Mouse (Mus musculus): ENCODE measurements around the gene Dtwd1.
"Not testable (repeated sequence)": the region's sequence is repeated elsewhere in the genome, so short reads cannot be mapped to it uniquely, and the experiment has no call there.

The Dtwd1 gene

DNA sequence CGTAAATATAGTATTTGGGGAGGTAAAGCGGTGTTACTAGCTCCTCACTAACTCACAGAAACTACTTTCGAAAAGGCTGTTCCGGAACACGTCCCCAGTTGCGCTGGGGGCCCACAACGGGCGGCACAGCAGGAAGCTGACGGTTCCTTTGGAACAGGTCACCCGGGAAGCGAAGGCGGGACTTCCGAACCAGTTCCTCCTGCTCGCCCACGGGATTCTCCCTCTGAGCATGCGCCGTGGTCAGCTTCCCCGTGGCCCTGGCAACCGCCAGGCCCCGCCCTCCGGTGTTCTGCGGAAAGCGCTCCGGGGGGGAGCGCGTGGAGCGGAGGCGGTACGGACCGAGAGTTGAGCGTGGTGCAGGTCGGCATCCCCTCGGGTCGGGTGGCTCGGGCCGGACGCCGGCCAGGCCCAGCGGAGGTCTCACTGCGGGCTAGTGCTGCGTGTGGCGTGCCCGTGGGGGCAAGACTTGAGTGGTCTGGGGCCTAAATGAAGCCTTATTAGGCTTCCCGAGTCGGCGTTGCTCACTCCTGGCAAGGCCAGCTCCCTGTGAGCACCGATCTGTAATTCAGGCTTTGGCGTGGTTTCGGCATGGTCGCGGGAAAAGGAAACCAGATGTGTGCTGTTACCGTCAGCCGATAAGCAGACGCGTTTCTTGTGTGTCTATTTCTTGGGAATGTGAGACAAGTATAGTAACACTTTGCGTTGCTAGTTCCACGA lies at the start of gene Dtwd1, which contains the start of gene Fam227b:
Gene Dtwd1 (plus strand): TSS at position 287 of the 717 bp plus-strand sequence.
Gene Fam227b (minus strand): TSS at position 150 of the 717 bp plus-strand sequence.
- DNase-seq: peak; percentile 99

DNA sequence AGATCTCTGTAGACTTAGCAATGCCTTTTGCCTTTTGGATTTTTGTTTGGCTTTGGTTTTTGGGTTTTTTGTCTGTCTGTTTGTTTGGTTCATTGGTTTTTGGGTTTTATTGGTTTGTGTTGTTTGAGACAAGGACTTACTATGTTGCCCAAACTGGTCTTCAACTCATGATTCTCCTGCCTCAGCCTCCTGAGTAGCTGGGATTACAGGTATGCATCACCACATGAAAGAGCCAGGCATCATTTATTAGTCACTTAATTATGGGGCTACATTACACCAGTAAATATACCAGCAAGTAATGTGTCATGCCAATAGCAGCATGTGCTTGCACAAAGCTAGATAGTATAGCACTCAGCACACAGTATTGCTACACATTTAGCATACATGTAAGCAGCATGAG lies 4.2 kb upstream of the Dtwd1 start:
- no peak for DNase-seq

DNA sequence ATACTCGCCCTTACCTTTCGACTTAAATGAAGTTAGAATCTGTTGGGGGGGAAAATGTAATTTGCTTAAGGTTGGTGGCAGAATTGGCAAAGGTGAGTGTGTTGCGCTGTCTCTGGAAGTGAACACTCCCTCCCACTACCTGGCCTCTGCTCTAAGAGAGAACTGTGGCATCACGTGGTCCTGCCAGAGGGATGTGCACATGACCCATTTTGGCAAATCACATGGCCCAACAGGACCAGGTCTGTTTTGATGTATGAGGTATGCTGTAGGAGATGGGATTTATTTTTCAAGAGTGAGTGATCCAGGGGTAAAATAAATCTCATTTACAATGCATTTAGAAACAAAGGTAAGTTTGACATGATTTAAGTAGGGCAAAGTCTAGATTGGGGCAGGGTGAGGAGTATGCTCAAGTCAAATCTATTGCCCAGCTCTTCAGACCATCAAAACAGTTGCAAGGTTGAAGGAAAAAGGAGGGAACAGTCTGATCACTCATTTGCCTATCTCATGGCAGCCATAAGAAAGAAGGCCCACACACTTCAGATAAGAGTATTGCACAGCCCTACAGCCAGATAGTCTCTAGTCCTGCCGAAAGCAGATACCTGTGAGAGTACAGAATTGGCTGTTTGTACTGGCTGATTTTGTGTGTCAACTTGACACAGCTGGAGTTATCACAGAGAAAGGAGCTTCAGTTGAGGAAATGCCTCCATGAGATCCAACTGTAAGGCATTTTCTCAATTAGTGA lies 13.5 kb downstream of the Dtwd1 start:
- no peak for DNase-seq

DNA sequence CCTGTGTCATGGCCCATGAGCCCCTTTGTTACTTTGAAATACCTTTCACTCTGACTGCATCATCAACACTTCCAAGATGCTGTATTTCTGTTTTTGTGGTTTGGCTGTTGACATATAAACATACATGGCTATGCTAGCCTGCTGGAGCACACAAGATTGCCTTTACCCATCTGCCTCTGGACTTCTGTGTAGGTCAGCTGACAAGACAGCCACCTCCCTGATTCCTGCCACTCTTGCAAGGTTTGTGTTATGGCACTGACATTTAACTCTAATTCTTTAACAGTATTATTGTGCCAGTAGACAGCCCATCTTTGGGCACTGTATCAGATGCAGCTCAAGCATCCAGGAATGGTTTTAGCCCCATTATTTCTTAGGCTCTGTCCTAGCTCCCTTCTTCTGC lies 14.4 kb downstream of the Dtwd1 start:
- DNase-seq: no peak

DNA sequence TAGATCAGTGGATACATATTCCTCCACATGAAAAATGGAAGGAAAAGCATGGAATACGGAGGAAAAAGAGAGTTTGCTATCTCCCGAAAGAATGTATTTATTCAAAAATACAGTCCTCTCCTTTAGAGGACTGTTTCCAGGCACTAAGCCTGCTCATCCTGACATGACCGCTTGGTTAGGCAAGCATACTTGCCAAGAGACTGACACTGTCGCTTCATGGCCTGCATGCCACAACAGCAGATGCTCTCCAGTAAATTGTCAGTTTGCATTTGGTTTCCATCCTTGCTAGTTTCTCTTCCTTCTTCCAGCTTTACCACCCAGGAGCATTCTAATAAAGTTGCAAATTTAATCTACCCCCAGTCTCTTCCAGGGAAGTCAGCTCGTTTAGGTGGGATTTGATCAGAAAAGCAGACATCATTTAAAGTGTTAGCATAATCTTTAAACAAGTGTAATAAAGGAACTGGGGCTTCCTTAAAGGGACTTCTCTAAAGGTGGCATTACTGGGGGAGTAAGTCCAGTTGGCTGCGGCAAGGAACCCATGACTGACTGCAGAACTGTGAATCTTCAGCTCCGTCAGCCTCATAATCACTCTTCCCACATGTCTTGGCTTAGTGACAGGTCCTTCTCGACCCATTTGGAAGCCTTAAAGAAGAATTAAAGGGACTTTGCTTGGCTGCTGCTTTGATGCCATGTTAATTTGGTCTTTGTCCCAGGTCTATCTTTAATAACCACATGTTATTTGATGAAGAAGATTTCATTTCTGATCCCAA lies 15.1 kb downstream of the Dtwd1 start:
- DNase-seq: no peak

DNA sequence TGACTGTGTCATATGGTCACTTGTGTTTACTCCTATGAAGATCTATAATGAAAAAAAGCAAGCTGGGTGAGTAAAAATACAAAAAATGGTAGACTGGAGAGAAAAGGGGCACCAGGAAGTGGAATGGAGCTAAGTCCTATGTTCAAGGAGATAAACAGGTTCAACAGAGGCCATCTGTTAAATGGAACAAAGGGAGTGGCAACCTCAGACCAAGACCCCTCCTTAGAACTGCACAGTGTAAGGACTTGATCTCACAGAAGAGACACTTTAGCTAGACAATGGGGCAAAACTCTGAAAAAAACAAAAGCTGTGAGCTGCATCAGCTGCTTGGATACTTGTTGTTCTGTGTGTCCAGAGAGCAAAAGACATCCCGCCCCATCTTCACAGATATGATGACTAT lies 19.5 kb downstream of the Dtwd1 start:
- no peak for DNase-seq

DNA sequence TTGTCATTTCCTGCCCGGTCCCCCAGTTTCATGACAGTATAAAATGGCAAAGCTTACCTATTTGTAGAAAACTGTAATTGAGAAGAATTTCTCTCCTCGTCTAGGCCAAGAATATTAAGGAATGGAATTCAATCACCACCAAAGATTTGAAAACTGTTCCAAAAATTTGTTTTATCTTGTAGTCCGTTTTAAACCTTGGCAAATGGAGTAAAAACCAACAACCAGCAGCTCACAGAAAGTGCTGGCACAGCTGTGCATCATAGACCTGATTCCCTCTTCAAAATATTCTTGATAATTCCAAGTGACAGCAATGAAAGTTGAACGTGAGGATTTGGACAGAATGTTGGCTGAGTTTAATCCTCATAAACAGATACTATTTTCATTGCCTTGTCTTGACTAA lies 39.4 kb downstream of the Dtwd1 start:
- no peak for DNase-seq

DNA sequence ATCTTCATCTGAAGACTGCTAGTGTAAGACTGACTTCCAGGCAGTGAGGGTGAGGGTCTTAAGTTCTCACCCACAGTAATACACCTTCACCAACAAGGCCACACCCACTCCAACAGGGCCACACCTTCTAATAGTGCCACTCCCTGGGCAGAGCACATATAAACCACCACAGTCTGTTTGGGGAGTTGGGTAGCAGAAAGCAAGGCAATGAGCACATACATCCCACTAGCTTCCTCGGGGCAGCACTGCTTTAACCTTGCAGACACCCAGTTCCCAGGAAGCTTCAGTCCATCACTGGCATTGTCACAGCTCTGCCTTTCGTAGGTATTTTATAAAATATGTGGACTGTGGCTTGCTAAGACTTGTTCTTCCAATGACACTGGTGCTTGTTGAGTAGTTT lies 40.2 kb downstream of the Dtwd1 start:
- DNase-seq: no peak

DNA sequence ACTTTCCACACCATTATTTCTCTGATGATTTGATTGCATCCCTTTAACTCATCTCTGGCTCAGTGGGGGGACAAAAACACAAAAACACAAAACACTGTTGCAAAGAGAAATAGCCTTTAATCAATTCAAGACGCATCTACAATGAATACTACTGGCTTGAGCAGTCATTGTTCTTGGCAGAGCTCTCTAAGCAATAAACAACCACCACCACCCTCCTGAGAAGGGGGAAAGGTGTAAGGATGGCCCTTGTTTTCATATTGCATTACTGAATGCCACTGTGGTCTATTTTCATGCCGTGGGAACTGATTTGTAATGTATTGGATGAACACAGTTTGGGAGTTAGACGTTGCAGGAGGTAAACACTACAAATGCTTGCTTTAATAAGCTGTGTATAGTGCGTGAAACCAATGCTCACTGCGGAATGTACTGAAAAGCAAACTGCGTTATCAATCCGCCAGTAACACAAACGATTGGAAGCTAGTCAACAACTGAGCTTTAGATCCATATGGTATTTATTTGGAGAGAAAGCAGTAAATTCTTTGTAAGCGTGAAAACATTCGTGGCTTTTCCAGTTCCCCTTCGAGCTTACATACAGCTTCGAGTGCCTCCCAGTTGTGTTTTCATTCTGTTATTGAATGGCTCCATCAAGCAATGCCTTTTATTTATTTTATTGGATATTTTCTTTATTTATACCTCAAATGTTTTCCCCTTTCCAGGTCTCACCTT lies 43.9 kb downstream of the Dtwd1 start:
- DNase-seq: no peak

DNA sequence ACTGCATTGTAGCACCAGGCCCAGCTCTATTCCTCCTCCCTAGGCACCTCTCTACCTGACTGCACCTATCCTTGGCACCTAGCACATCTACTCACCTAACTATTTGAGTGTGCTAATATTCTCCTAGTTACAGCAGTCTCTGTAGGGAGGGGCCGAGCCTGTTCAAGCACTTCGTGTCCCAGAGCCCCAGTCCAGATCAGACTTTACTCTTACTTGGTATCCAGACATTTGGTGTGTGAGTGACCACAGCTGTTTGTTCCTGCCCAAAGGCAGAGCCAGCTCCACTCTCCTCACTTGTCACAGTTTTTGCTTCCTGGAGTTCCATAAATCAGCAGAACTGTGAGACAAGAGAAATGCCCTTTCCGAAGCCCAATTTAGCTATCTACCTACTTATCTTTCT lies 47.0 kb downstream of the Dtwd1 start:
- peak in 1 of 2 experiments; percentile 22 for DNase-seq

DNA sequence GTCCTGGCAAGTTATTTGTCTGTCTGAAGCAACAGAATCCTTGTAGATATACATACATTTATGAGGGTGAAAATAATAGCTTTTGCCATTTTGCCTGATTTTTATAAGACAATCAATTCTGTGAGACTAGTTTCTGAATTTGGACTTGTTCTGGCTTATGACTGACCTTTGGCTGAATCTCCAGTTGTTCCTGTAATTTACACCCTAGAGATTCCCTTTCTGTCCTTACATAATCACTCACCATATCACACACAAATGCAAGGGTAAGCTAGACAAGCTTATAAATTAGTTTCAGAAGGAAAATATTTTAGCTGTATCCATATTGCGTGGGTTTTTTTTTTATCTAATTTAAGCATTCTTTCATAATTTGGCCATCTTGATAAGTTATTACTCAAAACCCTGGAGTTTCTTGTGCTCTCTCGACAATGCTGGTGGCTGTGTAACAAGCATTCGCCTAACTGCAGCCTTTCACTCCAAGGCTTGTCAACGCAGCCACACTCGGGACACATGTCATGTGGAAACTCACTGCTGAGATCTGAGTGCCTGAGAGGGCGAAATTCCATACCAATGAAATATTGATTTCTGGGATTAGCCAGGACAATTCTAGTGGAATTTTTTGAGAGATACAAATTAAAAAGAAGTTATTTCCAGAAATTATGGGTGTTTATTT lies 59.2 kb downstream of the Dtwd1 start:
- DNase-seq: no peak

DNA sequence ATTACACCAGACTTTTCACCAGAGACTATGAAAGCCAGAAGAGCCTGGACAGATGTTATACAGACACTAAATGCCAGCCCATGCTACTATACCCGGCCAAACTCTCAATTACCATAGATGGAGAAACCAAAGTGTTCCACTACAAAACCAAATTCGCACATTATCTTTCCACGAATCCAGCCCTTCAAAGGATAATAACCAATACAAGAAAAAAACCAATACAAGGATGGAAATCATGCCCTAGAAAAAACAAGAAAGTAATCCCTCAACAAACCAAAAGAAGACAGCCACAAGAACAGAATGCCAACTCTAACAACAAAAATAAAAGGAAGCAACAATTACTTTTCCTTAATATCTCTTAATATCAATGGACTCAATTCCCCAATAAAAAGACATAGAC lies 62.9 kb downstream of the Dtwd1 start, which contains the start of gene Gm17555:
Gene Gm17555 (plus strand): TSS at position 301 of the 400 bp plus-strand sequence.
- not testable (repeated sequence) for DNase-seq

Measured in lung, postnatal 4 days (tissue).